Mouse (Mus musculus) bone marrow macrophage, adult 2 months (primary cell): ENCODE measurements at regions not wholly inside any gene's neighbourhood (a gene's known extent, or its start where the extent isn't known, plus 50 kb on each side); places are given as distances from the start of the nearest gene placed in this dataset.

Experiments
- CTCF ChIP-seq: IDR thresholded peaks from 2 replicates; pipeline ENCODE4 v1.5.1; 2012; ENCODE audit warnings: low read depth, mild to moderate bottlenecking, low read length, moderate library complexity
- POLR2A ChIP-seq: IDR thresholded peaks from 2 replicates; pipeline ENCODE4 v1.6.1; 2012; ENCODE audit warnings: mild to moderate bottlenecking, low read depth, low read length, borderline replicate concordance

DNA sequence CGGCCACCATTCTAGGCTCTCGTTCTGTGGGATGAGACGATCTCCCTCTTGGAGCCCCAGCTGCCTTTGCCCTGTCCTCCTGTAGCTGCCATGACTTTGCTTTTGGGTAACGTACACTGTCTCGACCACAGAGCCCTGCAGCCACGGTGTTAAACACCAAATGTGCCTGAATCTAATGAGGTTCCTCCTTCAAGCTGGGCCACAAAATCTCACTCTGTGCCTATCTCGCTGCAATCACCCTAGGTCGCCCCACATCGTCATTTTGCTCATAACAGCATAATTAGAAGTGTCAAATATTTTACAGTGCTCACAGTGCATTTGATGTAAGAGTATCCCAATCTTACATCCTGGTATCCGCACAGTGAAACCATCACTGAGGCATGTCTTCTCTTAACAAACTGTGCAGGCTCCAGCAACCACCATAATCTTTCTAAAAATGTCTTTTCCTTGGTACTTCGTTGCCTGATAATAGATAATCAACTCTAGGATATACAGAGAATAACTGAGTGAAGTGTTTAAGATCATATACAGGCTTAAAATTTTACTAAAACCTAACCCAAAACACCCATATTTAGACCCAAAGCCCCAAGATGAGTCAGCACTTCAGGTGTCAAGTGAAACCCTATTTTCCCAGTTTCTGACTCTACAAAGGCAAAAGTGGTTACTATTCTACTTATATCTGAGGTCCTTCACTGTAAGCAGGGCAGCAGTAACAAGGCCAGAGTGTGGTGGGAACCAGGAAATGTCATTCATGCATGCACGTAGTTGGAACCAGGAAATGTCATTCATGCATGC lies 219.8 kb upstream of the Hs6st1 start:
- TF ChIP-seq CTCF, result no peak
- no peak for TF ChIP-seq POLR2A
